Mouse (Mus musculus) thymus, postnatal 36 days (tissue): ENCODE data around the gene Asf1b.
A peak's percentile ranks its signal among the peaks of the same experiment; 100 is the strongest.
"Not testable (repeated sequence)": the region's sequence is repeated elsewhere in the genome, so short reads cannot be mapped to it uniquely, and the experiment has no call there.

Experiments
- DNase-seq, 2 experiments: peaks; one replicate each; pipeline ENCODE4 v3.0.0; 2022; ENCODE audit warnings: mixed read lengths in 2 of 2

Gene Asf1b

DNA sequence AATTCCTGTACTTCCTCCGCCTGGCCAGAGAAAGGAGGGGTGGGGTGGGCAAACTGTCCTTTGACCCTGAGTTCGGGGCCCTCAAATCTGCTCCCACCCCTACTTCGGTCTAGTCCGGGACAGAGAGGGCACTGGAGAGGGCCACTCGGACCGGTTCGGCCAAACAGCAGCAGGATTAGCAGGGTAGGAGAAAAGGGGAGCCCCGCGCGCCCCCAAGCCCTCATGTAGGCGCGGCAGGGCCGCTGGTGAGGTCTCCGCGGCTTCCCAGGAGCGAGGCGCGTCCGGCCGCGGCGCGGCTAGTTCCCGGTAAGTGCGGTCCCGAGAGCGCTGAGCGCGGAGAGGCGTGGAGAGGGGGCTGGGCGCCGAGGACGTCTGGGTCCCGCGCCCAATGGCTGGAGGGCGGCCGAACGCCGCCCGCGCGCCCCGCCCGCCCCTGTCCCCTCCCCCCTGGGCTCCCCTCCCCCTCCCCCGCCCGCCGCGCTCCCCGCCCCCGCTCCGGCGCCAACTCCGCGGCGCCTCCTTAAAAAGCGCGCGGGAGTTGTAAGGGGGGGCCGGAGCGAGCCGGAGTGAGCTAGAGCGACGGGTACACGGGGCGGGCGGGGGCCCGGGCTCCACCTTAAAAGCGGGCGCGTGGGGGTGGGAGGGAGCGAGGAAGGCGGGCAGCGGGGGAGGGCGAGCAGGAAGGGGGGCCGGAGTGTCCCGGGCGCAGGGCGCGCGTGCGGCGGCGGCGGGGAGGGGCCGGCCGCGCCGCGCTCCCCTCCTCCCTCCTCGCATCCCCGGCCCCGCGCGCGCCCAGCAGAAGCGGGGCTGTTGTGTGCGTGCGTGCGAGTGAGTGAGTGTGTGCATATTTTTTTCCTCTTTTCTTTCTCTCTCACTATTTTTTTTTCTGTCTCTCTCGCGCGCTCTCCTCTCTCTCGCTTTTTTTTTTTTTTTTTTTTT lies 41.5 kb downstream of the Asf1b start:
- DNase-seq = peak; percentile 73 to 83

DNA sequence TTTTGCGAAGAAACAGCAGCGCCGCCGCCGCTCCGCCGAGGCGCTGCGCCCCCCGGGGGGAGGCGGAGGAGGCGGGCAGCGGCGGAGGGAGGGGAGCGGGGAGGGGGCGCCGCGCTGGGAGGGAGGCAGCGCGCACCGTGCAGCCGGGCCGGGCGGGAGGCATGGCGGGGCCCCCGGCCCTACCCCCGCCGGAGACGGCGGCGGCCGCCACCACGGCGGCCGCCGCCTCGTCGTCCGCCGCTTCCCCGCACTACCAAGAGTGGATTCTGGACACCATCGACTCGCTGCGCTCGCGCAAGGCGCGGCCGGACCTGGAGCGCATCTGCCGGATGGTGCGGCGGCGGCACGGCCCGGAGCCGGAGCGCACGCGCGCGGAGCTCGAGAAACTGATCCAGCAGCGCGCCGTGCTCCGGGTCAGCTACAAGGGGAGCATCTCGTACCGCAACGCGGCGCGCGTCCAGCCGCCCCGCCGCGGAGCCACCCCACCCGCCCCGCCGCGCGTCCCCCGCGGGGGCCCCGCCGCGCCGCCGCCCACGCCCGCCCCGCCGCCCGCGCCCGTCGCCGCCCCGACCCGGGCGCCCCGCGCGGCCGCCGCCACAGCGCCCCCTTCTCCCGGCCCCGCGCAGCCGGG lies 42.3 kb downstream of the Asf1b start, which contains the start of gene Samd1:
Samd1 (plus strand) TSS at position 162 of the 631 bp plus-strand sequence.
- peak; percentile 50 to 69 for DNase-seq

DNA sequence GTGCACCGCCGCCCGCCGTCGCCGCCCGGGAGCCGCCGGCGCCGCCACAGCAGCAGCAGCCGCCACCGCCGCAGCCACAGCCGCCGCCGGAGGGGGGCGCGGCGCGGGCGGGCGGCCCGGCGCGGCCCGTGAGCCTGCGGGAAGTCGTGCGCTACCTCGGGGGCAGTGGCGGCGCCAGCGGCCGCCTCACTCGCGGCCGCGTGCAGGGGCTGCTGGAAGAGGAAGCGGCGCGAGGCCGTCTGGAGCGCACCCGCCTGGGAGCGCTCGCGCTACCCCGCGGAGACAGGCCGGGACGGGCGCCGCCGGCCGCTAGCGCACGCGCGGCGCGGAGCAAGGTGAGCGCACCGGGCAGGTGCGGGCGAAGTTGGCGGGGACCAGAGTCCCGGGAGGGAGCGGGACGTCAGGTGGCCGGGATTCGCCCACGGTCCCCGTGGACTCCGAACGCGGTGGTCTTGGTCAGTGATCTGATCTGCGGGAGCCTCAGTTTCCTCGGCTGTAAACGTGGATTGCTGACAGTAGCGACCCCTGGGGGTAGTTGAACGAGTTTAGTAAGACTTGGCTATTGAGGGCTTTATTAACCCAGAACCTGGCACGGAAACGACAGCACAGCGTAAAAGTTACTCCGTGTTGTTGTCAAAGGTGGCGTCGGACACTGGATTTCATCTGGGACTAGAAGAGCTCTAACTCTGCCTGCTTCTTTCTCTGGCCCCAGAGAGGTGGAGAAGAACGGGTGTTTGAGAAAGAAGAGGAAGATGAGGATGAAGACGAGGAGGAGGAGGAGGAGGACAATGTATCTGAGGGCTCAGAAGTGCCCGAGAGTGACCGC lies 43.1 kb downstream of the Asf1b start:
- peak; percentile 72 to 73 for DNase-seq

DNA sequence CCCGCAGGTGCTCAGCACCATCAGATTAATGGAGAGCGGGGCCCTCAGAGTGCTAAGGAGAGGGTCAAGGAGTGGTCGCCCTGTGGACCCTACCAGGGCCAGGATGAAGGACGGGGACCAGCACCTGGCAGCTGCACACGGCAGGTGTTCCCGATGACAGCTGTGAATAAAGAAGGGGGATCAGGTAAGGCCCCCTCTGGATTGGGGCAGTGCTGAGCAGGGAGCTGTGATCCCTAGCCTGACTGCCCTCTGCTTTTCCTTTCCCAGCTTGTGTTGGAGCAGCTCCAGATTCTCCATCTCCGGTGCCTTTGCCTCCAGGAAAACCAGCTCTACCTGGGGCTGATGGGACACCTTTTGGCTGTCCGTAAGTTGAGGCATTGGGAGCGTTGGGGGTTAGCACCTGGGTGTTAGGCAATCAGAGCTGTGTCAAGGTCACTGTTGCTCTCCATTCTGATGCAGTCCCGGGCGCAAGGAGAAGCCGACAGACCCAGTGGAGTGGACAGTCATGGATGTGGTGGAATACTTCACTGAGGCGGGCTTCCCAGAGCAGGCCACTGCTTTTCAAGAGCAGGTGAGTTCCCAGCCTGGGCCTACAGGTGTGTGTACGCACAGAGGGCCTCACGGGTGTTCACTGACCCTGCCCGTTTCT lies 43.9 kb downstream of the Asf1b start:
- DNase-seq = no peak

DNA sequence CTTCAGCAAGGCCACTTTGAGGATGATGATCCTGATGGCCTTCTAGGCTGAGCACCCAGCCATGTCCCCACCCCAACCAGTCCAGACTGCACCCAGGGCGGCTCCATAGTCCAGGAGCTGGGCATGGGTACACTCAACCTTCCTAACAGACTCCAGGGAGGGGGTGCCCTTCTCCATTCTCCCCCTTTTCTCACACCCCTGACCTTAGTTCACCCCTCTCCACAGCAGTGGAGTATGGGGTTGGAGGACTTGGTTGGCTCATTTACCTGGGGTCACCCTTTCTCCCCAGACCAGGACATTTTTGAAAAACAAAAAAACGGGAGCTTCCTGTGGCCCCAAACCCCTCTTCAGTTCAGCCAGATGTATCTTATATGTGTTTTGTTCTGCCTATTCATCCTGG lies 44.5 kb downstream of the Asf1b start:
- DNase-seq = no peak

DNA sequence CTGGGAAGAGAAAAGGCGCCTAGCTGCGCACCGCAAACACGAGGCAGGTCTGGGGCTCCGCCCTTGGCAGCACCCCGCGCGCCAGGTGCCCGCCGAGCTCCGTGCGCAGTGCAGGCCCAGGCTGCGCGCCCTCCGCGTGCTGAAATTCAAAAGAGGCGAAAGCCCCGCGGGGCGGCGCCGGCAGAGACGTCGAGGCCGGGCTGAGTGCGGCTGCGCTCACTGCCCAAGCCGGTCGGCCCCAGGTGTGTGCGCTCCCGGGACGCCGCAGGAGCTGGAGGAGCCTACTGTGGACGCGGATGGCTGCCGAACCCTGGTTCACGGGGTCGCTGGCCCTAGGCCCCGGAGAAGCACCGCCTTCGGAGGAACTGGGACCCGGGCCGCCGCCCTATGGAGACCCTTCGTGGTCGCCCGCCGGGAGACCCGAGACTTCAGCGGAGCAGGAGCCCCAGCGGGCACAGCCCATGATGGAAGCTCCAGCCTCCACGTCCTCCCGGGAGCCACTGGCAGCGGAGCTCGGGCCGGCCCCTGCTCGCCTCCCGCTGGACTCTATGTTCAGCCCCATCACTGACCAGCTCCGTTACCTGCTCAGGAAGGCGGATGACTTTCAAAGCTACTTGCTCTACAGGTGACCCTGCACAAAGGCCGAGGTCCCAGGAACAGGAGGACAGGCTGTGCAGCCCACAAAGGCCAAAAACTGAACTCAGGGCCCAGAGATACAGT lies 46.1 kb downstream of the Asf1b start, which contains the start of gene 1700067K01Rik:
1700067K01Rik (plus strand) TSS at position 222 of the 720 bp plus-strand sequence.
- DNase-seq = peak in 1 of 2 experiments; percentile 32

DNA sequence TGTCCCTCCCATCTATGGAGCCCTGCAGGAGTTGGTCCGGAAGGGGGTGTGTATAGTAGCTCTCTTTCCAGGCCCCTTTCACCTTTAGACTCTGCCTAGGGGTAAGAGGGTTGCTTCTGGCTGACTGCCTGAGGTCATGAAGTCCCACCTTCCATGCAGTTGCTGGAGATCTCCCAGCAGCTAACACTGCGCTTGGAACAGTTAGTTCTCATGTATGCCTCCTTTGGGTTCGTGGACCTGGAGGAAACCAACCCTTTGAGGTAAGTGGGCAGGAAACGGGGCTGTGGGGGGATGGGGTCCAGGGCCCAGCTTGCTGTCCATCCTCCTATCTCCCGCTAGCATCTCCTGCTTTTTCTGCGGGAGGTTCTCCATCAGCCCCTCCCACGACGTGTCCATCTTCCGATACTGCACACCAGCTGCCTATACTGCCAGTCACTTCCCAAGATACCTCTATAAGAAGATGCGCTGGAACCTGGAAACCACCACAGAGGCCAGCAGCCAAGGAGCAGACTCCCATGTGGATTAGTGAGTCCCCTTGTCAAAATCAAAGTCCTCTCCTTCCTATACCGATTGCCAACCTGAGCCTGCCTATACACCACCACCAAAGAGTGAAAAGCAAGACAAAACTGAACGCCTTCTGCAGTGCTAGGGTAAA lies 47.8 kb downstream of the Asf1b start:
- DNase-seq = no peak

DNA sequence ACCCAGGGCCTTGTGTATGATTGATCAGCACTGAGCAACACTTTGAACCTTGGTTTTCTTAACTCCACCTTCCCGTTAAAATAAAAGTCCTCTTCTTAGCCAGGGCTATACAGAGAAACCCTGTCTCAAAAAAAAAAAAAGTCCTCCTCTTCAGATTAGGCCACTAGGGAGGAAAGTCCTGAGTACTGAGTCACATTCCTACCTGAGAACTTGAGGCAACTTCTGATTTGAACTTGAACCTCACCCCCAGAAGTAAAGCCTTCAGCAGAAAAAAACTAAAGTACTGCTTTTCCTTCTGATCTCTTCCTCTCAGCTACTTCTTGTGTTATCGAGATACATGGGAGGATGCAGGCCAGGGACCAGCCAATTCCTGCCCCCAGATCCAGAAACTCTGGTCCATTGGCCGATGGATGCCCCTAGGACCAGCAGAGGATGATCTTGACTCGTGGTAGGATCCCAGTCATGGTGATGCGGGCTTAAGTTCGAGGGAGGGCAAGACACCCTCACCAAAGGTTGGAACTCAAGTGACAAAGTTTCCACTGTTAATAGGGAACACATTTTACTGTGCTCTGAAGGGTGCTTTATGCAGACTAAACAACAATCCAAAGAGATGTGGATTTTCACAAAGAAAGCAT lies 48.4 kb downstream of the Asf1b start:
- no peak for DNase-seq

DNA sequence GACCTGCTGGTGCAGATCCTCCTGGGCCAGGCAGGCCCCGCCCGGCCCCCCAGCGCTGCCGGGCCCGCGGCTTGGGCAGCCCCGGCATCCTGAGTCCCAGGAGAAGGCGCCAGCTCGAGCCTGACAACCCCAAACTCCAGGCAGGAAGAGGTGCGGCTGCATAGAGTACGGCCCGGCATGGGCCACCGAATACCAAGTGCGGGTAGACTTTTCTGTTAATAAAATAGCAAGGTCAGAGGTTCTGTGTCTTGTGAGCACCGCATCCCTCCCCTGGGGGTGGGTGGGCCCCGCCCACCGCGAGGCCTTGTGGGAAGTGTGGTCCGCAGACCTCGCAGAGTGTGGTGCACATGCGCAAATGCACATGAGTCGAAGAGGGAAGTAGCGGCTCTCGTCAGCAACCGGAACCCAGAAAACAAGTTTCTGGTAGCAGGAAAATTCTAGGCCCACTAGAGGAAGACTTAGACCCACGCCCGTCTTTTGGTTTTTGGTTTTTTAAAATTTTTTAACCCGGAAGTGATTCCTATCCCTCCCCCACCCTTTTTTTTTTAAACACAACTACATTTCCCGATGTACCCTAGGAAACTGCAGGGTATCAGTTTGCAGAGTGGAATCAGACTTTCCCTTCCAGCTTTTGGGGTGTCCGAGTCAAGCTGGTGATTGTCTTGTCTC lies 49.4 kb downstream of the Asf1b start:
- DNase-seq = peak; percentile 93 to 96

DNA sequence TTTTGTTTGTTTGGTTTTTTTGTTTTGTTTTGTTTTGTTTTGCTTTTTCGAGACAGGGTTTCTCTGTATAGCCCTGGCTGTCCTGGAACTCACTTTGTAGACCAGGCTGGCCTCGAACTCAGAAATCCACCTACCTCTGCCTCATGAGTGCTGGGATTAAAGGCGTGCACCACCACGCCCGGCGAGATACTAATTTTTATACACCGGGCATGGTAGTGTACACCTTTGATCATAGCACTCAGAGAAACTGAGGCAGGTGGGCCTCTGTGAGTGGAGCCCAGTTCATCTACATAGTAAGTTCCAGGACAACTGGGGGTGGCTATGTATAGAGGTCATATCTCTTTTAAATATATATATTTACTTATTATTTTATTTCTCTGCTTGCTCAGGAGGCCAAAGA lies 50.2 kb downstream of the Asf1b start:
- DNase-seq = not testable (repeated sequence)

DNA sequence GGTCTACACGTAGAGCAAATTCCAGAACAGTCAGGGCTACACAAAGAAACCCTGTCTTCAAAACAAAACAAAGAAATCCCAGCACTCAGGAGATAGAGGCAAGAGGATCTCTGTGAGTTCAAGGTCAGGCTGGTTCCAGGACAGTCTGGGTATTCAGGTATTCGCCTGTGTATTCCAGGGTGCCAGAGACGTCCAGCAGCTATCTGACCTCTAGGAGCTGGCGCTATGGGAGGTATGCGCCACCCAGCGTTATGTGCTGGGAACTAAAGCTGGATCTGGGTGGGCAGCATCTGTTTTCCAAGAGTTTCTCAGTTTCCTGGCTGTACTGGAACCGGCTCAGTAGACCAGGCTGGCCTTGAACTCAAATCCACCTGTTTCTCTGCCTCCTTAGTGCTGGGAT lies 53.1 kb downstream of the Asf1b start:
- DNase-seq = no peak

DNA sequence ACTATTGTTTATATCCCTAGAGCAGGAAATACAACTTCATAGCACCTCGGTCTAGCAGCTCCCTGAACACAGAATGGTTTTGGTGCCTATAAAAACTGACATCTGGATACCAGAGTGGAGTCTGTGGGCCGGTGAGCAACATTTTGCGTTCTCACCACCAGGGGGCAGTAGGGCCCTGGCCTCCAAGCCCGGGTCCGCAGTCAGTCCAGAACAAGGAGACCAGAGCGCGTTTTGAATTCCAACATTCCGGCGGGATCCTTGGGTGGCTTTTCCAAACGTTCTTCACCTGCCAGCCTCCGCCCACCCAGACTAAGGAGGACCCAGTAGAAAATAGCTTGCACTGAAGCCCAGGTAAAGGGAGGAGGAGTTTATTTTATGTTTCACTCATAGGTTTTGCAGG lies 54.6 kb downstream of the Asf1b start:
- peak; percentile 74 to 79 for DNase-seq

DNA sequence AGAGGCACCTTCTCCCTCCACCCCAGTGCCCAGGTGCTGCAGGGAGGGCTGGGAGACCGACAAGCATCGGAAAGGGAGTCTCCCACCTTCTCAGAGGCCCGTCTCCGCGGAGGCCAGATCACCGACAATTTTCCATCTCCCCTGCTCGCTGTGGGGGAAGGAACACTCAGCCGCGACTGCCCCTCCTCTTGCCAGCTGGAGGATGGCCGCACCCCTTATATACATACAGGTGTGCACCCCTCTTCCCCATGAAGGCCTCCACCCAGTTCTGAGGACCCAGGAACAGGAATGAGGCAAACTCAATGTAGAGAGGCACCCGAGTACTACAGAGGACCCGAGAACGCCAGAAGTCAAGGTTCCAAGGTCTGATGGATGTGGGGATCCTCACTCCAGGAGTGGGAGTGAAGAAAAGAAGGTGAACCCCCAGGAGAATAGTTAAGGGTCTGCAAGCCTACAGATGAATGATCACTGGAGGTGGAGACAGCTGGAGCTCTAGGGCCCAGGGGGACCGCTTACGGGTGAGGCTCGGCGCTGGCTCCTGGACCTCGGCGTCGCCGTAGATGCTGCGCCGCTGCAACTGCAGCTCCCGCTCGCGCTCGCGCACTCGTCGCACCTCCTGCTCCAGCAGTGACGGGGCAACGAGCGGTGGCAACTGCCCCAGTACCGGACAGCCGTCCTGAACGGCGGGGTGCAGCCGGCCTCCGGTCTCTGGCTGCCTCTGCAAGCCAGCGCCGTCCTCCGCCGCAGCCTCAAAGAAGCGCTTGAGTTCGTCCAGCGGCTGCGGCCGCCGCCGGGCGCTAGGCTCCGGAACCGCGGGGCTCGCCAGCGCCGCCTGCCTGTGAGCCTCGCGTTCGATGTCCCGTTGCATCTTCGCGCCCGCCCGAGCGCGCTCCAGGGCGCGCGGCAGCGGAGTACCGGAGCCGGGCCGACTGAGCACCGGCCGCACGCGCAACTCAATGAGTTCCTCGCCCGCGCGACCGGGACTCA lies 55.6 kb downstream of the Asf1b start:
- DNase-seq = peak; percentile 67 to 77

DNA sequence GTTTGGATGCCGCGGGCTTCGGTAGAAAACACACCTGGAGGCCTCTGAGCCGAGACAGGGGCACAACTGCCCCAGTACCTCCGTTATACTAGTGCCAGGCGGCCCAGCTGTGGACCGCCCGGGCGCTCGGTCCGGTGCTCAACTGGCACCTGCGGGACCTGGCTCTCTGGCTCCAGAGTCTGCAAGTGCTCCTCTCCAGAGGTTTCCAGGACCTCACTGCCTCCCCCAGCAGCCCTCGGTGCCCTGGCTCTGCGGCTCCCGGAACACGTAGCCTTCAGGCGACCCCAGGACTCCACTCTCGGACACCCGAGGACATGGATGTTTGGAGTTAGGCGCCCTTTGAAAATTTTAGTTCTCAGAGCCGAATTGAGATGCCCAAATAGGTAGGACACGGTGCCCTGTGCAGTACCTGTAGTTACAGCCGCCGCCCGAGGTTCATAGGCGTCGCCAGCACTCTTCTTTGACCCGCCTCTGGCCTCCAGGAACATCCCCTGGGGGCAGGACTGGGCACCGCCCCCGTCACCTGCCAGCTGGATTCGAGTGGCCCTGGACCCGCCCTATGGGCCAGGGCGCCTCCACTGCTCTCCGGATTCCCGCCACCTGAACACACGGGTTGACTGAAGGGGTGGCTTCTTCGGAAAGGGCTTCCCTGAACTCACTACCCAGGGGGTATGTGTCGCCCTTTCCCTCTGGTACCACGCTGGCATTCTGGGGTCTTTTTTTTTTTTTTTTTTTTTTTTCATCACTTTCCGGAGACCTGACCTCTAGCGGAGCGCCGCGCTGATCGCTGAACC lies 56.6 kb downstream of the Asf1b start, which contains the start of gene 2210011C24Rik:
2210011C24Rik (minus strand) TSS at position 467 of the 794 bp plus-strand sequence.
- no peak for DNase-seq

DNA sequence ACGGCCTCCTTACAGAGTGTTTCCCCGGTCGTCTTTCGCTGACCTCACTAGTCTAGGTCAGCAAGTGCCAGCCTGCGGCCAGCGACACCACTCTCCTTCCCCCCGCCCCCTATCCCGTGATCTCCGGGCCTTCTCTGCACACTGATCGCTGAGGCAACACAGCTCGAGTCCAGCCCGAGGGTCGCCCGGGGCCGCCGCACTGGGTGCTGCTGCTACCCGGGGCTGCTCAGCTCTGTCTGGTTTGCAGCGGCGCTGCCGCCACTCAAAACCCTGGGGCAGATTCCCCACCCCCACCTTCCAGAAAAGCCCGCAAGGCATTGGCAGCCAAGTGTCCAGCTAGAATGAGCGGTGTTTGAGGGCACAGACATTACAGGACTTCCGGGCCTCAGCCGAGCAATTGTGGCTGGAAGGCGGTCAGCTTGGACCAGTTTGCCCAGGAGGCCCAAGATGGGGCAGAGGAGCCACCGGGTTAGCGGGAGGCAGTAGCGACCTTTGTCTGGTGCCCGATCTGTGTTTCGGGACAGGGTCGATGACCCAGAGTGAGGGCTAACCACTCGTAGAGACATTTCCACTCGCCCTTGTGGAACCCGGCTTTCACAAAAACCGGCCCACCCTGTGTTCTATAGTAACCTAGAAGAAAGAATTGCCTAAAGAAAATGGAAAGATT lies 57.3 kb downstream of the Asf1b start:
- no peak for DNase-seq

DNA sequence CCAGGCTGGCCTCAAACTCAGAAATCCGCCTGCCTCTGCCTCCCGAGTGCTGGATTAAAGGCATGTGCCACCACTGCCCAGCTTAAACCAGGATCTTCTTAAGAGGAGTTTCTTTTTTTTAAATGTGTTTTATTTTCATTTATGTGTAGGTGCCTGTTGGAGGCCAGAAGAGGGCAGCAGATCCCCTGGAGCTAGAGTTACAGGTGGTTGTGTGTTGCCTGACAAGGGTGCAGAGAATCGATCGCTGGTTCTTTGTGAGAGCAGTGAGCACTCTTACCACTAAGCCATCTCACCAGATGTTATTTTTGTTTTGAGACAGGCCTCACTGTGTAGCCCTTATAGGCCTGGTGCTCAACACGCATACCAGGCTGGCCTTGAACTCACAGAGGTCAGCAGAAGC lies 60.5 kb downstream of the Asf1b start:
- no peak for DNase-seq

DNA sequence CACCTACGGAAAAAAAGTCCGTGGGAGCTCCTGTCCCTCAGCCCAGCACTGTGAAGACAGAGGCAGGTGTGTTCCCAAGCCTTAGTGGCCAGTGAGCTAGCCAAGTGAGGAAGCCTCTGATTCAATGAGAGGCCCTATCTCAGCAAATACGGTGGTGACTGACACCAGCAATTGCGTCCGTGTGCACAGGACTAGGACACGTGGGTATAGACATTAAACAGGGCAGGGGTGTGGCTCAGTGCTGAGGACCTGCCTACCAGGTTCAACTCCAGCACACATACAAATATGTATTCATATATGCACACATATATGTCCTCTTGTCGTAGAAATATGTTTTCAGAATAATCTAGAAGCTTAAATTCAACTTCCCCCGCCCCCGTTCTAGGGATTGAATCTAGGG lies 64.4 kb downstream of the Asf1b start:
- no peak for DNase-seq
